Mouse (Mus musculus): ENCODE data around the gene Tdp1.
A peak's percentile ranks its signal among the peaks of the same experiment; 100 is the strongest.

Gene Tdp1

GRCm38 (mm10) chr12:99959291-99959690 is 75.0 kb downstream of the Tdp1 start:
- DNase-seq: peak; percentile 79

GRCm38 (mm10) chr12:99959930-99960329 is 75.6 kb downstream of the Tdp1 start:
- DNase-seq: peak; percentile 16

GRCm38 (mm10) chr12:99960675-99961074 is 76.4 kb downstream of the Tdp1 start:
- peak; percentile 70 for DNase-seq

GRCm38 (mm10) chr12:99964301-99965202 is 80.2 kb downstream of the Tdp1 start, which contains the start of gene Kcnk13:
TSS of gene Kcnk13 (plus strand) at chr12:99964499.
- peak; percentile 96 for DNase-seq

GRCm38 (mm10) chr12:99965203-99966115 is 81.1 kb downstream of the Tdp1 start:
- peak; percentile 95 for DNase-seq

GRCm38 (mm10) chr12:99966116-99966770 is 81.9 kb downstream of the Tdp1 start:
- DNase-seq: peak; percentile 88

- peak; percentile 93 for DNase-seq
These were observed 82.6 kb downstream of the Tdp1 start for GRCm38 (mm10) chr12:99966881-99967363.

- DNase-seq: peak; percentile 56
These were observed 85.6 kb downstream of the Tdp1 start for GRCm38 (mm10) chr12:99969906-99970305.

- DNase-seq: peak; percentile 68
These were observed 87.0 kb downstream of the Tdp1 start for GRCm38 (mm10) chr12:99971205-99971894.

- peak; percentile 74 for DNase-seq
These were observed 88.5 kb downstream of the Tdp1 start for GRCm38 (mm10) chr12:99972825-99973224.

GRCm38 (mm10) chr12:99973659-99974058 is 89.3 kb downstream of the Tdp1 start:
- DNase-seq: no peak

GRCm38 (mm10) chr12:99979541-99979940 is 95.2 kb downstream of the Tdp1 start:
- DNase-seq: peak; percentile 73

- peak; percentile 61 for DNase-seq
These were observed 102.5 kb downstream of the Tdp1 start for GRCm38 (mm10) chr12:99986797-99987196.

- DNase-seq: no peak
These were observed 103.8 kb downstream of the Tdp1 start for GRCm38 (mm10) chr12:99988144-99988543.

GRCm38 (mm10) chr12:99992362-99992862 is 108.1 kb downstream of the Tdp1 start:
- peak; percentile 68 for DNase-seq

- DNase-seq: peak; percentile 93
These were observed 109.0 kb downstream of the Tdp1 start for GRCm38 (mm10) chr12:99993146-99993890.

- no peak for DNase-seq
These were observed 111.6 kb downstream of the Tdp1 start for GRCm38 (mm10) chr12:99995951-99996350.

GRCm38 (mm10) chr12:99999726-100000125 is 115.4 kb downstream of the Tdp1 start:
- DNase-seq: peak; percentile 73

- peak; percentile 70 for DNase-seq
These were observed 116.1 kb downstream of the Tdp1 start for GRCm38 (mm10) chr12:100000381-100000780.

- peak; percentile 70 for DNase-seq
These were observed 116.9 kb downstream of the Tdp1 start for GRCm38 (mm10) chr12:100001246-100001645.

- peak; percentile 97 for DNase-seq
These were observed 117.6 kb downstream of the Tdp1 start for GRCm38 (mm10) chr12:100001910-100002309.

All from heart, adult 11 months (tissue).